Mouse (Mus musculus): ENCODE data around the gene Ppp1r15a.
"Not testable (repeated sequence)": the region's sequence is repeated elsewhere in the genome, so short reads cannot be mapped to it uniquely, and the experiment has no call there.

Gene Ppp1r15a

DNA sequence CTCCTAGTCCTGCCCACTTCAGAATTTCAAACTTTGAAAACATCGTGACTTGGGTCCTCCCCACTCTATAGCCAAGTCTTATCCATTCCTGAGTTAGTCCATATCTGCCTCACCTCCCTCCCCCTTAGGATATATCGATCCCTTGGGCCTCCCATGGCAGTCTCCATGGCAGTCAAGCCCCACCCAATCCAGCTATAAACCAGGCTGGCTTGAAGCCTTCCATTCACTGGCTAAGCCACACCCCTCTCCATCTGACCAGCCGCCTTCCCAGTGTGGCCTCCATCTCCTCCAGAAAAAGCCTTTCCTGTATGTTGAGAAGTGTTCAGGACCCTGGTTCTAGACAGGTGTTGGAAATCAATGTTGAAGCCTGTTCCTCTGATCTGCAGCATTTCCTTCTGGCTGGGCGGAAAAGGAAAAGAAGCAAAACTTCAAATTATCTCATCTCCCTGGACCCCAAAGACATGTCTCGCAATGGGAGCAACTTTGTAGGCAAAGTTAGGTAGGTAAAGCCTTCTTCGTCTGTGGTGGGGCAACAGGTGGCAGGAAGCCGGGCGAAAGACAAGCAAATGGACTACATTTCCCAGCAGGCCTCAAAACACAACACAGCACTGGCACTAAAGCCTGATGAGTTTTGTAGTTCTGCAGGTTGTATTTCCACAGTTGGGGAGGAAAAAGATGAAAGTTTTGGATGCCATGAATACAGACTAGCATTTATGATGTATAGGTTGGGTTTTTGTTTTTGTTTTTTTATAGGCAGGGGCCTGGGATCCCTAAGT is 6.5 kb downstream of the Ppp1r15a start:
- in situ Hi-C loops (cut with MboI, MseI) = no loop called here

DNA sequence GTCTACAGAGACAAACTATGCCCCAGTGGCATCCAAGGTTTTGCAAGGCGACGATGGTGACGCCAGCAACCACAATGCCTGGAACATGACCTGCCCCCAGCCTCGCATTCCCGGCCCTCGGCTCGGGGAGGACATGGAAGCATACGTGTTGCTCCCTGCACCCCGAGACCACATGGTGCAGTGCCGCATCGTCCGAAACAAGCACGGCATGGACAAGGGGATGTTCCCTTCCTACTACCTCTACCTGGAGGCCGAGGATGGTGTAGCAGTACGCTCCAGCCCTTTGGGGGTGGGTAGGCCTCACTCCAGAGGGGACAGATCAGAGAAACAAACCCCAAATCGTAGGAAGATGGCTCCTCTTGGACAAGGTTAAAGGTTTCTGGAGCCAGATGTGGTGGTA is 7.5 kb downstream of the Ppp1r15a start:
- in situ Hi-C loops (cut with MboI, MseI) = no loop called here

DNA sequence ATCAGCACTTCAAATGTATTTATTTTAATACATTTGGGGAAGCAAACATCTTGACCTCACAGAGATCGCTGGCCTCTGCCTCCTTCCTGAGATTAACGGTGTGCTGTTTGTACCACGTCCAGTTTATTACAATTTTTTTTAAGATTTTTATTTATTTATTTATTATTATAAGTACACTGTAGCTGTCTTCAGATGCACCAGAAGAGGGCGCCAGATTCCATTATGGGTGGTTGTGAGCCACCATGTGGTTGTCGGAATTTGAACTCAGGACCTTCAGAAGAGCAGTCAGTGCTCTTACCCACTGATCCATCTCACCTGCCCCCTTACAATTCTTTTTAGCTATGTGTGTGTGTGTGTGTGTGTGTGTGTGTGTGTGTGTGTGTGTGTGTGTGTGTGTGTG is 9.2 kb downstream of the Ppp1r15a start:
- in situ Hi-C loops (cut with MboI, MseI) = not testable (repeated sequence)

DNA sequence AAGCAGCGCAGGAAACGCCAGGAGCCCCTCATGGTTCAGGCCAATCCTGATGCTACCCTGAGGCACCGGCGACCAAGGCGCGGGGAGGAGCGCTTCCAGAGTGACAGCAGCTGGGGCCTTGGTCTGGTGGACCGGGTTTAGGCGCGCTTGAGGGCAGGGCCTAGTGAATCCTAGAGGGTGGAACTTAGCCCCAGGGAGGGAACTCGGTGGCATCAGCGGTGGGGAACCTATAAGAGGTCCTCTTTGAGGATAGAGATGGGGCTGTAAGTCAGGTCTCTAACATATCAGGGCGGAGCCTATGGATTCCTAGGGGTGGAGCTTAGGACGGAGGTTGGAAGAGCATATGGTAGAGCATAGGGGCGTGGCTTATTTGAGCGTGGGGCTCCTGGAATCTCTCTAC is 10.6 kb downstream of the Ppp1r15a start:
- in situ Hi-C loops (cut with MboI, MseI) = no loop called here

DNA sequence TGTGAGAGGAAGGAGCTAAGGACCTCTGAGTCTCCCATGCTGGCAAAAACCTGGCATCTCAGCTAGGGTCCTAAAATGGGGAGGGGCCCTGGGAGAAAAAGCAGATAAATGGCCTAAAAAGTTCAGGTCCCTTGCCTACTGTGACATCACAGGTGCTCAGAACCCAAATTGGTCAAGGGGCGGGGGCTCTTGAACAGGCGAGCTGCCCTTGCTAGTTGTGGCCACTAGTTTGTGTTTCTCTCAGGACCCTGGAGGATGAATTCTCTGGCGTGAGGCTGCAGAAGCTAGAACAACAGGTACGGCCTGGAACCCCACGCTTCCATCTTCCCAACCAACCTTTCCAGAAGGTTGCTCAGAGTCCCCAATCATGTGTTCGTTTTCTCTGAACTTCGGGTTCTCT is 11.7 kb downstream of the Ppp1r15a start:
- in situ Hi-C loops (cut with MboI, MseI) = no loop called here

- in situ Hi-C loops (cut with MboI, MseI) = no loop called here
Observed at GRCm38 (mm10) chr7:45509912-45510787, 15.9 kb downstream of the Ppp1r15a start, which contains the start of gene Nucb1. Gene Nucb1 (minus strand): TSS chr7:45510406.

- in situ Hi-C loops (cut with MboI, MseI) = no loop called here
Observed at GRCm38 (mm10) chr7:45509181-45509882, 16.7 kb downstream of the Ppp1r15a start.

DNA sequence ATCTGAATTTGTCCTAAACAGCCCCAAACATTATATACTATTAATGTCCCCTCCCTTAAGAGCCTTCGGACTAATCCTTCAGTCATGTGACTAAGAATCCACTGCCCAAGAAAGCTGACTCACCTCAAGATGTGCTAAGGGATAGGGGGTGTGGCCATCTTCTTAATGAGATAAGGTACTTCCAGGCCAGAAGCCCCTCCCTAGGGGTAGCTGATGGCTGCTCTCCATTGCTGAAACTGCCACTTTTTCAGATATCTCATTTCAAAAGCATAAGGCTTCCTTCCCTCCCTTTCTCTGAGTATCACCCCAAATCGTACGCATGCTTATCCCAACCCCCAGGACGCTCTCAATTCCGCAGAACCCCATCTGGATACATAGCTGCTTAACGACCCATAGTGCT is 17.5 kb downstream of the Ppp1r15a start:
- in situ Hi-C loops (cut with MboI, MseI) = no loop called here

- in situ Hi-C loops (cut with MboI, MseI) = no loop called here
Observed at GRCm38 (mm10) chr7:45507583-45507982, 18.5 kb downstream of the Ppp1r15a start.

DNA sequence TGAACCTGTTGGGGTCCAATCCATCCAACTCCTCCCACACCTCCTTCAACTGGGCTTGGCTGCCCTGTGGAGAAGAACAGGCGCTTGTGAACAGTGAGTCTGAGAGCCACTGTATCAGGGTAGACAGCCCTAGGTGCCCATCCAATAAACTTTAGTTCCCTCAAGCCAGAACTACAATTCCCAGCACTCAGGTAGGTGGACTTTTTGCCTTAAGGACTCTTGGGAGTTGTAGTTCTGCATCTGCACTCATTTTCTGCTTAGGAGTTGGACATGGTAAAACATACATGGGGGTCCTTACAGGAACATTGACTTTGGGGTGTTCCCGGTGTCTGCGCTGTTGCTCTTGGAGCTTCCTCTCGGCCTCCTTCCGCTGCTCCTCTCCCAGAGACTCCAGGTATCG is 27.6 kb downstream of the Ppp1r15a start:
- in situ Hi-C loops (cut with MboI, MseI) = no loop called here

DNA sequence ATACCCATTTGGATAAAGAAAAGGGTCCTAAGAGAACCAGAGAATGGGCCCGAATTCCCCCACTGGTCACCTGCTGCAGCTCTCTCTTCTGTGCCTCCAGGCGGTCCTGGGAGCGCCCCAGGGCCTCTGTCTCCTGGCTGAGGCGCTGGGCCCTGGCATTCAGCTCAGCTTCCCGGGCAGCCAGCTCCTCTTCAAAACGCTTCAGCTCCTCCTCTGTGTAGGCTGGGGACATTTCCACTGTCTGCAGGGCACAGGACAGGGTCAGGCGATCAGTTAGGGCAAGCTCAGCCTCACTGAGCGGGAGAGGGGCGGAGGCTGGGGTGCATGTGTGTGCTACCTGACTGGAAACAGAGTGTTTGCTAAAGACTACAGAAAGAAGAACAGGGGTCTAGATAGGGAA is 31.5 kb downstream of the Ppp1r15a start:
- in situ Hi-C loops (cut with MboI, MseI) = no loop called here

DNA sequence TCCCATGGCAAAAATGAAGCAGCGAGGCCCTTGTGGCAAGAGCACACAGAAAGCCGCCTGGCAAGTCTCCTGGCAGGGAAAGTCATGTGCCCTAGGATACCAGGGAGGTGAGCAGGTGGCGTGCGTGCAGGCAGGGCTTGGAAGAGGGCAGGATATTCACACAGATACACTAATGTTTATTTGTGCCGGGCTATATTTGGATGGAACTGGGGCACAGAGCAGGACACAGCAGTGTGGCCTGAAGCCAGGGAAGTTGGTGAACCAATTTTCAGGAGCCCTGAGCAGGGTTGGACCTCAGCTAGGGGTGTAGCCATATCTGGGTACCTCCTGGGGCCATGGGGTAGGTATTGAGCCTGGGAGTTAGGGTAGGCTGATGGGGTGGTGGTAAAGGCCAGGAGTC is 33.1 kb downstream of the Ppp1r15a start:
- in situ Hi-C loops (cut with MboI, MseI) = no loop called here

- in situ Hi-C loops (cut with MboI, MseI) = no loop called here
Observed at GRCm38 (mm10) chr7:45492225-45492844, 33.7 kb downstream of the Ppp1r15a start.

GRCm38 (mm10) chr7:45491264-45491663 is 34.8 kb downstream of the Ppp1r15a start:
- in situ Hi-C loops (cut with MboI, MseI) = no loop called here

DNA sequence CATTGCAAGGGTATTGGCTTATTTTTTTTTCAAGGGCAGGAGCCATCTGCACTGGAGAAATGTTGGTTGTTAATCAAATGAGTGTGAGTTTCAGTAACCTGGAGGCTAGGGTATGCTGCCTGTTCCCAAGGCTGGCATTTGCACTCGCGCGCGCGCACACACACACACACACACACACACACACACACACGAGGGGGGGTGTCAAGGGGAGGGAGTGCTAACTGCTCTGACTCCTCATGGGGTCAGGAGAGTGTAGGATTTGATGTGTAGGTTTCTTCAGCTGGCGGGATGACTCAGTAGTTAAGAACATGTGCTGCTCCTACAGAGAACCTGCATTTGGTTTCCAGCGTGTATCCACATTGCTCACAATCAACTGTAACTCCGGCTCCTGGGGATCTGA is 35.2 kb downstream of the Ppp1r15a start:
- in situ Hi-C loops (cut with MboI, MseI) = no loop called here

DNA sequence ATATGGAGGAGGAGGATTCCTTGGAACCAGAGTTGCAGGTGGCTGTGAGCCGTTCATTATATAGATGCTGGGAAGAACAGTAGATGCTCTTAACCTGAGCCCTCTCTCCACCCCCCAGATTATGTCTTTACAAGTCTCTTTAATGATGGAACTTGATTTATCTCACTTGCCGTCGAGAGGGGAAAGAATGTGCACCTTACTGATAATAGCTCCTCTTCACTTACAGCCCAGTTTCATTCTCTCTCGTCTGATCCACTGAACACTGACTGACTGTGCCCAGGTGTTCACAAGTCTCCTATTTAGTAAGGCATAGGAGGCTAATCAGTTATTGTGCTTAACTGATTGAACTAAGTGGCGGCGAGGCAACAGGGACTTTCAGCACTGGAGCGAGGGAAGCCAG is 36.5 kb downstream of the Ppp1r15a start:
- in situ Hi-C loops (cut with MboI, MseI) = no loop called here

- in situ Hi-C loops (cut with MboI, MseI) = no loop called here
Observed at GRCm38 (mm10) chr7:45488293-45489204, 37.5 kb downstream of the Ppp1r15a start, which contains the start of gene Dhdh. Gene Dhdh (minus strand): TSS chr7:45488805.

DNA sequence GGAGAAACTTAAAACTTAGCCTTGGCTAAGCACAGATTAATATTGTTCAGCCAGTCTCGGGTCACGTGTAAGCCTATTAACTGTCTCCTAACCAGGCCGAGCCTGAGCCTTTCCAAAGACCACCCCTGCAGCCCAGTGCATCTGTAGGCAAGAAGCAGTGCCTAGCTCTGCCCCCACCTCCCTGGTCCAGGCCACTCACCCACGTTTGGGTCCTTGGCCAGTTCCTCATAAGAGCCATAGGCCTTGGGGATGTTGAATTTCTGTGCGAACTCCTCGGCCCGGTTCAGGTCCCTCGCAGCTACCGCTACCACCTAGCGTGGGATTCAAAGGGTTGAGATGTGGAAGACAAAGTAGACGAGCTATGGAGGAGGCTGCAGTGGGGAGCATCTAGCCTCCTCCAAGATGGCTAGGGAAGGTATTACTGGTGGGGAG is 38.2 kb downstream of the Ppp1r15a start:
- in situ Hi-C loops (cut with MboI, MseI) = no loop called here

DNA sequence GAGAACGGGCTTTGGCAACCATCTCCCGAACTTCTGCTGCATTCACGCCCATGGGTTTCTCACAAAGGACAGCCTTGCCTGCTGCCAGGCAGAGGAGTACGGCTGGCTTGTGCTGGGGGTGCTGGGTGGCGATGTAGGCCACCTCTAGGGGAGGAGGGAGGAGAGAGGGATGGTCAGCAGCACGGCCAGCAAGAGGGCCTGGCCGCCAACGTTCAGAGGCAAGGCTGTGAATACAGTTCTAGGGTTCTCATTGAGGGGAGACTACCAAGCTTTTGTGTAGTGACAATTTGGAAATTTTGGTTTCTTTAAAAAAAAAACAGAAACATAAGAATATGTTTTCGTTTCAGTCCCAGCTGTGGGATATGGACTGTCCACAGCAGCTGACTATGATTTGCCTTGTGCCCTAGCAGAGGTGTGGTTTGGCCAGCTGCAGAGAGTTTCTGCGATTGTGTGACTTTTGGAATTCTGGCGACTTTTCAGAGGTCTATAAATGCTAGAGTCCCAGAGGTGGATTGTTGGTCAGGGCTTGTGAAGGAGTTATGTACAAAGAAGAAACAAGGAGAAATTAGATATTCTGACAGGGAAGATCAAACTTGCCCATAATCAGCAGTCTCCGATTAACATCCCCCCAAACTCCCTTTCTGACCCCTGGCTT is 39.2 kb downstream of the Ppp1r15a start, which contains the start of gene Gm45808:
TSS of gene Gm45808 (minus strand) at position 51 of the 655 bp plus-strand sequence.
- in situ Hi-C loops (cut with MboI, MseI) = no loop called here

DNA sequence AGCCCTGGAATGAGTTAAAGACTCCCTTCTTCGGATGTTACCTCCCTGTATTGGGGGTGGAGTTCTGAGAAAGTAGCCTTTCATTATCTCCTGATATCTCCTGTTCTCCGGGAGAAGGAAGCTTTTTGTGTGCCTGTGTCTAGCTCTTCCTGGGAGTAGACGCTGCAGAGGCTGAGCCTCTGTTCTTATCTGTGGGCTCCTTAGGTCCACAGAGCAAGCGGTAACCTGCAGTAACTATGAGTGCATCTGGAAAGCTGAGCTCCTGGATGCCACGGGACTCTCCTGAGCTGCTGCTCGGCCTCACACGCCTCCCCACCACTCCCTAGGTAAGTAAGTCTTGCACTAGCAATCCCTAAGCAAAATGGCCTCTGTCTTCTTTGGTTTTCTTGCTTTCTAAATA is 39.9 kb downstream of the Ppp1r15a start:
- in situ Hi-C loops (cut with MboI, MseI) = no loop called here

All from T-helper 1 cell (primary cell).